Mouse (Mus musculus): ENCODE results near the gene Hs3st4. TPM values are rescaled to one million over a fixed set of nuclear protein-coding genes. Genes with fewer than 3 reads are reported as not detected.

The Hs3st4 gene
- polyA plus RNA-seq, 1 experiment from 2014 or later: 0.27 TPM

GRCm38 (mm10) chr7:124039142-124039541 is 56.5 kb downstream of the Hs3st4 start:
- H3K4me1 ChIP-seq (ENCODE audit: control insufficient read depth, insufficient read depth, low read length): no peaks in the 10 kb centered on the region
- no peak for ATAC-seq (ENCODE audit: insufficient number of reproducible peaks, insufficient read depth, low FRiP score, low read depth)
- H3K27ac ChIP-seq (ENCODE audit: low read length): no peak overlapping the region
- no peak overlapping the region for H3K4me3 ChIP-seq (ENCODE audit: low read depth, low read length)
- 68% methylated on average over 5 of the region's 5 CpGs for WGBS
- H3K4me2 ChIP-seq (replicated peaks; ENCODE audit: low read depth, low read length): no peak overlapping the region
- no peaks in the 10 kb centered on the region for H3K9me3 ChIP-seq (ENCODE audit: control insufficient read depth, low read depth, low read length)
- no peaks in the 10 kb centered on the region for H3K27me3 ChIP-seq (ENCODE audit: control insufficient read depth, insufficient read depth, low read length)
- H3K9ac ChIP-seq (replicated peaks; ENCODE audit: low read depth, low read length): no peak overlapping the region
- no peaks in the 10 kb centered on the region for H3K36me3 ChIP-seq (ENCODE audit: control insufficient read depth, insufficient read depth, low read length)

- H3K9me3 ChIP-seq (ENCODE audit: control insufficient read depth, low read depth, low read length): no peaks in the 10 kb centered on the region
- ATAC-seq (ENCODE audit: insufficient number of reproducible peaks, insufficient read depth, low FRiP score, low read depth): no peak
- H3K9ac ChIP-seq (replicated peaks; ENCODE audit: low read depth, low read length): no peak overlapping the region
- no peaks in the 10 kb centered on the region for H3K27me3 ChIP-seq (ENCODE audit: control insufficient read depth, insufficient read depth, low read length)
- H3K4me3 ChIP-seq (ENCODE audit: low read depth, low read length): no peak overlapping the region
- no peaks in the 10 kb centered on the region for H3K36me3 ChIP-seq (ENCODE audit: control insufficient read depth, insufficient read depth, low read length)
- H3K4me1 ChIP-seq (ENCODE audit: control insufficient read depth, insufficient read depth, low read length): no peaks in the 10 kb centered on the region
- no peak overlapping the region for H3K27ac ChIP-seq (ENCODE audit: low read length)
- H3K4me2 ChIP-seq (replicated peaks; ENCODE audit: low read depth, low read length): no peak overlapping the region
These were observed 64.7 kb downstream of the Hs3st4 start for GRCm38 (mm10) chr7:124047382-124047781.

GRCm38 (mm10) chr7:124048971-124049370 is 66.3 kb downstream of the Hs3st4 start:
- 48% methylated on average over 1 of the region's 1 CpGs for WGBS
- Histone ChIP-seq H3K9ac (replicated peaks; ENCODE audit: low read depth, low read length) (no peak overlapping the region), H3K27me3 (ENCODE audit: control insufficient read depth, insufficient read depth, low read length) (no peaks in the 10 kb centered on the region), H3K4me3 (ENCODE audit: low read depth, low read length) (no peak overlapping the region), H3K36me3 (ENCODE audit: control insufficient read depth, insufficient read depth, low read length) (no peaks in the 10 kb centered on the region), H3K27ac (ENCODE audit: low read length) (no peak overlapping the region), H3K9me3 (ENCODE audit: control insufficient read depth, low read depth, low read length) (no peaks in the 10 kb centered on the region), H3K4me1 (ENCODE audit: control insufficient read depth, insufficient read depth, low read length) (no peaks in the 10 kb centered on the region), H3K4me2 (replicated peaks; ENCODE audit: low read depth, low read length) (no peak overlapping the region)
- no peak for ATAC-seq (ENCODE audit: insufficient number of reproducible peaks, insufficient read depth, low FRiP score, low read depth)

GRCm38 (mm10) chr7:124050421-124050820 is 67.8 kb downstream of the Hs3st4 start:
- H3K4me3 ChIP-seq (ENCODE audit: low read depth, low read length): no peak overlapping the region
- H3K4me2 ChIP-seq (replicated peaks; ENCODE audit: low read depth, low read length): no peak overlapping the region
- no peak overlapping the region for H3K27ac ChIP-seq (ENCODE audit: low read length)
- H3K9me3 ChIP-seq (ENCODE audit: control insufficient read depth, low read depth, low read length): no peaks in the 10 kb centered on the region
- no peak for ATAC-seq (ENCODE audit: insufficient number of reproducible peaks, insufficient read depth, low FRiP score, low read depth)
- no peaks in the 10 kb centered on the region for H3K36me3 ChIP-seq (ENCODE audit: control insufficient read depth, insufficient read depth, low read length)
- 79% methylated on average over 5 of the region's 5 CpGs for WGBS
- H3K4me1 ChIP-seq (ENCODE audit: control insufficient read depth, insufficient read depth, low read length): no peaks in the 10 kb centered on the region
- H3K27me3 ChIP-seq (ENCODE audit: control insufficient read depth, insufficient read depth, low read length): no peaks in the 10 kb centered on the region
- no peak overlapping the region for H3K9ac ChIP-seq (replicated peaks; ENCODE audit: low read depth, low read length)

DNA sequence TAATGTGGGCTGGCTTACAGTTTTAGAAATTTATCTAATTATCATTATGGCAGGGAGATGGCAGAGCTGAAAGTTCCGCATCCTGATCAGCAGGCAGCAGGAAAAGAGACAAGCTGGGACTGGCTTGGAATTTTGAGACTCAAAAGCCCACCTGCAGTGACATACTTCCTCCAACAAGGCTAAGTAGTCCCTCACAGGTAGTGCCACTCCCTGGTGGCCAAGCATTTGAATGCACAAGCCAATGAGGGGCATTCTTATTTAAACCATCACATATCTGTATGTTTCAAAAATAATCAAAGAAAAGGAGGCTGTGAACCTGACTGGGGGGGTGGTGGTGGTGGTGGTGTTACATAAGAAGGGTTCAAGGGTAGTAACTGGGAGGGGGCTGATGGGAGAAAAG is 101.1 kb downstream of the Hs3st4 start:
- Histone ChIP-seq H3K9ac (replicated peaks; ENCODE audit: low read depth, low read length) (no peak overlapping the region), H3K27ac (ENCODE audit: low read length) (no peak overlapping the region), H3K9me3 (ENCODE audit: control insufficient read depth, low read depth, low read length) (no peaks in the 10 kb centered on the region), H3K4me3 (ENCODE audit: low read depth, low read length) (no peak overlapping the region), H3K4me1 (ENCODE audit: control insufficient read depth, insufficient read depth, low read length) (no peaks in the 10 kb centered on the region), H3K27me3 (ENCODE audit: control insufficient read depth, insufficient read depth, low read length) (no peaks in the 10 kb centered on the region), H3K36me3 (ENCODE audit: control insufficient read depth, insufficient read depth, low read length) (no peaks in the 10 kb centered on the region), H3K4me2 (replicated peaks; ENCODE audit: low read depth, low read length) (no peak overlapping the region)
- ATAC-seq (ENCODE audit: insufficient number of reproducible peaks, insufficient read depth, low FRiP score, low read depth): no peak
- whole genome bisulfite sequencing: 65% methylated on average over 1 of the region's 1 CpGs

GRCm38 (mm10) chr7:124129019-124129418 is 146.3 kb downstream of the Hs3st4 start:
- H3K36me3 ChIP-seq (ENCODE audit: control insufficient read depth, insufficient read depth, low read length): no peaks in the 10 kb centered on the region
- WGBS: 6% methylated on average over 2 of the region's 2 CpGs
- no peaks in the 10 kb centered on the region for H3K27me3 ChIP-seq (ENCODE audit: control insufficient read depth, insufficient read depth, low read length)
- ATAC-seq (ENCODE audit: insufficient number of reproducible peaks, insufficient read depth, low FRiP score, low read depth): no peak
- no peak overlapping the region for H3K4me3 ChIP-seq (ENCODE audit: low read depth, low read length)
- H3K4me1 ChIP-seq (ENCODE audit: control insufficient read depth, insufficient read depth, low read length): no peaks in the 10 kb centered on the region
- no peak overlapping the region for H3K9ac ChIP-seq (replicated peaks; ENCODE audit: low read depth, low read length)
- no peak overlapping the region for H3K27ac ChIP-seq (ENCODE audit: low read length)
- H3K4me2 ChIP-seq (replicated peaks; ENCODE audit: low read depth, low read length): no peak overlapping the region
- no peaks in the 10 kb centered on the region for H3K9me3 ChIP-seq (ENCODE audit: control insufficient read depth, low read depth, low read length)

- 60% methylated on average over 7 of the region's 7 CpGs for WGBS
- Histone ChIP-seq H3K27me3 (ENCODE audit: control insufficient read depth, insufficient read depth, low read length) (no peaks in the 10 kb centered on the region), H3K9ac (replicated peaks; ENCODE audit: low read depth, low read length) (no peak overlapping the region), H3K36me3 (ENCODE audit: control insufficient read depth, insufficient read depth, low read length) (no peaks in the 10 kb centered on the region), H3K9me3 (ENCODE audit: control insufficient read depth, low read depth, low read length) (no peaks in the 10 kb centered on the region), H3K4me3 (ENCODE audit: low read depth, low read length) (no peak overlapping the region), H3K4me1 (ENCODE audit: control insufficient read depth, insufficient read depth, low read length) (no peaks in the 10 kb centered on the region), H3K4me2 (replicated peaks; ENCODE audit: low read depth, low read length) (no peak overlapping the region), H3K27ac (ENCODE audit: low read length) (no peak overlapping the region)
- ATAC-seq (ENCODE audit: insufficient number of reproducible peaks, insufficient read depth, low FRiP score, low read depth): no peak
These were observed 148.6 kb downstream of the Hs3st4 start for GRCm38 (mm10) chr7:124131312-124131711.

- H3K36me3 ChIP-seq (ENCODE audit: control insufficient read depth, insufficient read depth, low read length): no peaks in the 10 kb centered on the region
- ATAC-seq (ENCODE audit: insufficient number of reproducible peaks, insufficient read depth, low FRiP score, low read depth): no peak
- no peaks in the 10 kb centered on the region for H3K27me3 ChIP-seq (ENCODE audit: control insufficient read depth, insufficient read depth, low read length)
- no peak overlapping the region for H3K4me3 ChIP-seq (ENCODE audit: low read depth, low read length)
- no peak overlapping the region for H3K4me2 ChIP-seq (replicated peaks; ENCODE audit: low read depth, low read length)
- no peak overlapping the region for H3K27ac ChIP-seq (ENCODE audit: low read length)
- H3K9ac ChIP-seq (replicated peaks; ENCODE audit: low read depth, low read length): no peak overlapping the region
- no peaks in the 10 kb centered on the region for H3K4me1 ChIP-seq (ENCODE audit: control insufficient read depth, insufficient read depth, low read length)
- 72% methylated on average over 5 of the region's 5 CpGs for WGBS
- no peaks in the 10 kb centered on the region for H3K9me3 ChIP-seq (ENCODE audit: control insufficient read depth, low read depth, low read length)
These were observed 153.5 kb downstream of the Hs3st4 start for GRCm38 (mm10) chr7:124136133-124136532.

GRCm38 (mm10) chr7:124141229-124141628 is 158.6 kb downstream of the Hs3st4 start:
- Histone ChIP-seq H3K9ac (replicated peaks; ENCODE audit: low read depth, low read length) (no peak overlapping the region), H3K4me3 (ENCODE audit: low read depth, low read length) (no peak overlapping the region), H3K9me3 (ENCODE audit: control insufficient read depth, low read depth, low read length) (no peaks in the 10 kb centered on the region), H3K27me3 (ENCODE audit: control insufficient read depth, insufficient read depth, low read length) (no peaks in the 10 kb centered on the region), H3K27ac (ENCODE audit: low read length) (no peak overlapping the region), H3K4me2 (replicated peaks; ENCODE audit: low read depth, low read length) (no peak overlapping the region), H3K36me3 (ENCODE audit: control insufficient read depth, insufficient read depth, low read length) (no peaks in the 10 kb centered on the region), H3K4me1 (ENCODE audit: control insufficient read depth, insufficient read depth, low read length) (no peaks in the 10 kb centered on the region)
- no peak for ATAC-seq (ENCODE audit: insufficient number of reproducible peaks, insufficient read depth, low FRiP score, low read depth)
- WGBS: 69% methylated on average over 6 of the region's 6 CpGs

Data from stomach, embryonic 14.5 days (tissue).